Mouse (Mus musculus) E14TG2a.4 (cell line): ENCODE measurements at regions not wholly inside any gene's neighbourhood (a gene's known extent, or its start where the extent isn't known, plus 50 kb on each side); places are given as distances from the start of the nearest gene placed in this dataset.

Source experiments
- CTCF ChIP-seq: conservative IDR thresholded peaks from 2 replicates; pipeline ENCODE4 v1.5.1; 2014; ENCODE audit warnings: low read length
- NANOG ChIP-seq: IDR thresholded peaks from 2 replicates; pipeline ENCODE4 v1.6.1; 2014; ENCODE audit warnings: borderline replicate concordance, low read length, mixed read lengths
- POU5F1 ChIP-seq: IDR thresholded peaks from 2 replicates; pipeline ENCODE4 v1.6.1; 2014; ENCODE audit warnings: low read length, borderline replicate concordance

DNA sequence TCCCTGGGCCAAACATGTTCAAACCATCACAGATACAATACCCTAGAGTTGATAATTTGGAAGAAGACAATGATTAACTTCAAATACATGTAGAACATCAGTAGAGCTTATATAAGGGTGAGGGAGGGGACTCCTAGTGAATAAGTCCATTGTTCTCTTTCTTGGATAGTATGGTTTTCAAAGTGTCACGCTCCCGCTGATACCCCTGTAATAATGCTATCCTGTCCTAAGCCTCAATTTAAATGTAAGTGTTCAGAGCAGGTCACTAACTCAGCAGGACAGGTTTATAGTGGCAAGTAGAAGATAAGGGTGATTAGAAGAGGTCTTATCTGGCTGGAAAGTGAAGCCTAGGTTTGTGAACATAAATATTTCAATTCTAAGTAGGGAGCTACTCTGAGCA, 540.4 kb upstream of the Id4 start:
- TF ChIP-seq CTCF (no peak), NANOG (no peak), POU5F1 (no peak)
